Comparison of ENCODE assay signal across 22 mouse cellular contexts in genomic region chr12:41031119-41031518, GRCm38 (mm10). TPM values are rescaled to one million over a fixed set of nuclear protein-coding genes. Genes with fewer than 3 reads are reported as not detected.
DNase-seq lines count a peak whose midpoint lies in the region; ATAC-seq lines count a peak whose summit lies in the region.
"Had no signal": no experiment of that assay in that cellular context is flagged by ENCODE, and none has a peak within 500 bp of the region (broad histone marks: within the 10 kb centered on the region; RNA-seq: fewer than 3 reads in every experiment).

No protein-coding gene starts in this region.

- WGBS in hindbrain, embryonic 16.5 days, result 100% methylated on average over 2 of the region's 2 CpGs
- 86% methylated on average over 2 of the region's 2 CpGs for WGBS in liver, embryonic 11.5 days

- no peaks in the 10 kb centered on the region for H3K4me1 ChIP-seq in hindbrain, embryonic 16.5 days (ENCODE audit: control insufficient read depth, insufficient read depth, low read depth, low read length)
- no peaks in the 10 kb centered on the region for H3K4me1 ChIP-seq in liver, embryonic 11.5 days (replicated peaks; ENCODE audit: control insufficient read depth, insufficient read depth, low read length)
- H3K4me1 ChIP-seq: embryonic facial prominence, embryonic 12.5 days; embryonic facial prominence, embryonic 15.5 days; hindbrain, embryonic 10.5 days; hindbrain, embryonic 13.5 days had no signal

- H3K27ac ChIP-seq in hindbrain, embryonic 16.5 days (ENCODE audit: low read depth, low read length), result no peak overlapping the region
- H3K27ac ChIP-seq in liver, embryonic 11.5 days (ENCODE audit: low read depth, low read length), result no peak overlapping the region
- H3K27ac ChIP-seq: embryonic facial prominence, embryonic 12.5 days; embryonic facial prominence, embryonic 15.5 days; hindbrain, embryonic 10.5 days; hindbrain, embryonic 13.5 days; hindbrain, postnatal 0 days had no signal

- no peak overlapping the region for H3K4me2 ChIP-seq in hindbrain, embryonic 16.5 days (ENCODE audit: low read length)
- H3K4me2 ChIP-seq in liver, embryonic 11.5 days, result no peak overlapping the region
- H3K4me2 ChIP-seq: embryonic facial prominence, embryonic 12.5 days; embryonic facial prominence, embryonic 15.5 days; heart, embryonic 11.5 days; hindbrain, embryonic 13.5 days had no signal

- DNase-seq in CD4-positive, CD25-positive, alpha-beta regulatory T cell, adult 2 months (ENCODE audit: low read depth, low spot score), result peak; percentile 43
- peak; percentile 52 for DNase-seq in splenic B cell, adult 2 months (ENCODE audit: low read depth, low spot score)
- no peak for DNase-seq in gastrocnemius, adult 18-20 months (ENCODE audit: low spot score)
- DNase-seq in liver, embryonic 11.5 days (ENCODE audit: low spot score), result no peak
- DNase-seq: adrenal gland, adult 2 months; adrenal gland, postnatal 14 days; cerebellum, adult 11-12 months; cerebellum, adult 8-10 months; cerebellum, postnatal 10 days; forebrain, postnatal 0 days; gastrocnemius, postnatal 36 days had no signal

- H3K27me3 ChIP-seq in splenic B cell, adult 2 months (ENCODE audit: control insufficient read depth, insufficient read depth, low read length, poor library complexity, severe bottlenecking), result no peaks in the 10 kb centered on the region
- H3K27me3 ChIP-seq in hindbrain, embryonic 16.5 days (replicated peaks; ENCODE audit: control insufficient read depth, insufficient read depth, low read length), result no peaks in the 10 kb centered on the region
- no peaks in the 10 kb centered on the region for H3K27me3 ChIP-seq in liver, embryonic 11.5 days (replicated peaks; ENCODE audit: control insufficient read depth, insufficient read depth, low read length)
- H3K27me3 ChIP-seq: embryonic facial prominence, embryonic 12.5 days; embryonic facial prominence, embryonic 15.5 days; hindbrain, embryonic 13.5 days had no signal

- peak; percentile 80 for ATAC-seq in activated CD4-positive, CD25-positive, alpha-beta regulatory T cell, adult 4 months
- peak; percentile 58 for ATAC-seq in inflammation-experienced regulatory T-cells, adult 6 months
- no peak for ATAC-seq in hindbrain, embryonic 16.5 days
- ATAC-seq in liver, embryonic 11.5 days (replicated peaks; ENCODE audit: low FRiP score), result no peak
- ATAC-seq: forebrain, embryonic 14.5 days; forebrain, postnatal 0 days; hindbrain, postnatal 0 days; intestine, postnatal 0 days had no signal

- no peak overlapping the region for H3K9ac ChIP-seq in hindbrain, embryonic 16.5 days (ENCODE audit: low read depth, low read length)
- H3K9ac ChIP-seq in liver, embryonic 11.5 days (ENCODE audit: low read depth, low read length), result no peak overlapping the region
- H3K9ac ChIP-seq: embryonic facial prominence, embryonic 12.5 days; embryonic facial prominence, embryonic 15.5 days; forebrain, postnatal 0 days; hindbrain, embryonic 13.5 days had no signal

- no peaks in the 10 kb centered on the region for H3K9me3 ChIP-seq in hindbrain, embryonic 16.5 days (ENCODE audit: control insufficient read depth, low read length)
- no peaks in the 10 kb centered on the region for H3K9me3 ChIP-seq in liver, embryonic 11.5 days (ENCODE audit: control insufficient read depth, low read length)
- H3K9me3 ChIP-seq: embryonic facial prominence, embryonic 12.5 days; embryonic facial prominence, embryonic 15.5 days; hindbrain, embryonic 13.5 days had no signal

- no peaks in the 10 kb centered on the region for H3K36me3 ChIP-seq in splenic B cell, adult 2 months (ENCODE audit: control insufficient read depth, insufficient read depth, low read length, poor library complexity, severe bottlenecking)
- H3K36me3 ChIP-seq in hindbrain, embryonic 16.5 days (ENCODE audit: control insufficient read depth, insufficient read depth, low read length), result no peaks in the 10 kb centered on the region
- 0 out of 2 replicates have a peak, but pooled peaks cover 3% of the 10 kb centered on the region for H3K36me3 ChIP-seq in liver, embryonic 11.5 days (ENCODE audit: control insufficient read depth, insufficient read depth, low read length)
- H3K36me3 ChIP-seq: embryonic facial prominence, embryonic 12.5 days; embryonic facial prominence, embryonic 15.5 days; hindbrain, embryonic 13.5 days had no signal

- H3K4me3 ChIP-seq in hindbrain, embryonic 16.5 days (ENCODE audit: low read length), result no peak overlapping the region
- no peak overlapping the region for H3K4me3 ChIP-seq in liver, embryonic 11.5 days (ENCODE audit: low read depth, low read length)
- H3K4me3 ChIP-seq: embryonic facial prominence, embryonic 12.5 days; embryonic facial prominence, embryonic 15.5 days; hindbrain, embryonic 10.5 days; hindbrain, embryonic 13.5 days had no signal

RNA-seq across cellular contexts. Expression of gene Immp2l, which starts 7.2 kb away (rescaled TPM):
- polyA plus RNA-seq in activated CD4-positive, CD25-positive, alpha-beta regulatory T cell, adult 4 months (2017; shearing (Covaris generic)), result 10 to 100 TPM; 13.8 to 18.7 TPM
- polyA plus RNA-seq in inflammation-experienced regulatory T-cells, adult 6 months (2017; shearing (Covaris generic)), result 10 to 100 TPM in 2 of 3 experiments, 1 to 10 TPM in 1; 4.5 to 51.5 (median 30.9) TPM
- 10 to 100 TPM; 10.8 to 12.0 TPM for total RNA-seq in gastrocnemius, adult 18-20 months (2021)
- 5.7 and 6.5 TPM in 2 replicates for polyA plus RNA-seq in hindbrain, embryonic 16.5 days (2015; fragmentation: Nextera tagmentation; extraction: Ambion mirVana)
- polyA plus RNA-seq in liver, embryonic 11.5 days (2014; fragmentation: Nextera tagmentation; extraction: Ambion mirVana), result 12.3 and 15.6 TPM in 2 replicates

Comparison
In these comparisons a context has a peak if more than half of its experiments do, and no peak if none do; other contexts are left out.
1. DNase-seq: peak in CD4-positive, CD25-positive, alpha-beta regulatory T cell, adult 2 months (single experiment) and splenic B cell, adult 2 months (single experiment); none in gastrocnemius, adult 18-20 months (single experiment) and liver, embryonic 11.5 days (single experiment).
2. ATAC-seq: peak in activated CD4-positive, CD25-positive, alpha-beta regulatory T cell, adult 4 months (single experiment) and inflammation-experienced regulatory T-cells, adult 6 months (single experiment); none in hindbrain, embryonic 16.5 days (single experiment) and liver, embryonic 11.5 days (single experiment).